Mouse (Mus musculus): ENCODE results near the gene Abraxas1. TPM values are rescaled to one million over a fixed set of nuclear protein-coding genes. Genes with fewer than 3 reads are reported as not detected.

The Abraxas1 gene
- 24.1 and 27.5 TPM in 2 replicates for polyA plus RNA-seq (2015; fragmentation: Nextera tagmentation; extraction: Ambion mirVana)

DNA sequence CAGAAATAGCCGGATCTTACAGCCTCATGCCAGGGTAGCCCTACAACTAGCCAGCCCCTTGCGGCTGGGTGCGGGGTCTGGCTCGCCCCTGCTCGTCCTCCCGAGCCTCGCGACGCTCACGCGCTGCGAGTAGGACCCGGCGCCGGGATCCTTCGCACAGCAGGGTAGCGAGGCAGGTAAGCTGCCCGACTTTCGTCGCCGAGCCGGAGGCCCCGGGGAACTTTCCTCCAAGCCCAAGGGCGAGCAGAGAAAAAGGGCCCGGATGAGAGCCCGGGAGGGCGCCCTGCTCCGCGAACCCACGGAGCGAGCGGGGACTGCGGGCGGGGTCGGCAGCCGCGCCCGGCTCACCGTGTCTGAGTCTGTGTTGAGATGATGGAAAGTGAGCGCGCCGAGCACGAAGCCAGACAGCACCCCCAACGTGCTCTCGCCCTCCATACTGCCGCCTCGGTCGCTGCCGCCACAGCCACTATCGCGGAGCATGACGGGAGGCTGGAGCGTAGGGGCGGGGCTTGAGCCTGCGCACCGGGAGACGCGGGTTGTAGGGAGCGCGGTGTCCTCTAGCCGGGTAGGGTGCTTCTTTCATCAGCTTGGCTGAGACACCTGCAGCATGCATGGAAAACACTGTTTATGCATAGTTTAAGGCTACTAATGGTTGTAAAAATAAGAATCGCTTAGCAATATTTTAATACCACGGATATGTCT, at the start of gene Abraxas1:
TSS of gene Abraxas1 (minus strand) at position 483 of the 702 bp plus-strand sequence.
- H3K27ac ChIP-seq (ENCODE audit: low read length), result peak within 1 kb of the TSS; percentile 74
- peak within 1 kb of the TSS; percentile 98 for H3K9ac ChIP-seq (ENCODE audit: low read depth, low read length)
- H3K4me3 ChIP-seq (ENCODE audit: low read length), result peak within 1 kb of the TSS; percentile 83
- no peaks in the 10 kb centered on the region for H3K36me3 ChIP-seq (ENCODE audit: control insufficient read depth, insufficient read depth, low read length)
- peaks cover 3% of the 10 kb centered on the region; the same call in 1 of the 2 replicates for H3K4me1 ChIP-seq (ENCODE audit: control insufficient read depth, insufficient read depth, low read length)
- peak; percentile 97 for ATAC-seq
- H3K27me3 ChIP-seq (replicated peaks; ENCODE audit: control insufficient read depth, insufficient read depth, low read length), result no peaks in the 10 kb centered on the region
- no peaks in the 10 kb centered on the region for H3K9me3 ChIP-seq (ENCODE audit: control insufficient read depth, low read length)
- peak within 1 kb of the TSS; percentile 78 for H3K4me2 ChIP-seq (ENCODE audit: low read depth, low read length)
- under 1% methylated on average over 63 of the region's 63 CpGs for WGBS

DNA sequence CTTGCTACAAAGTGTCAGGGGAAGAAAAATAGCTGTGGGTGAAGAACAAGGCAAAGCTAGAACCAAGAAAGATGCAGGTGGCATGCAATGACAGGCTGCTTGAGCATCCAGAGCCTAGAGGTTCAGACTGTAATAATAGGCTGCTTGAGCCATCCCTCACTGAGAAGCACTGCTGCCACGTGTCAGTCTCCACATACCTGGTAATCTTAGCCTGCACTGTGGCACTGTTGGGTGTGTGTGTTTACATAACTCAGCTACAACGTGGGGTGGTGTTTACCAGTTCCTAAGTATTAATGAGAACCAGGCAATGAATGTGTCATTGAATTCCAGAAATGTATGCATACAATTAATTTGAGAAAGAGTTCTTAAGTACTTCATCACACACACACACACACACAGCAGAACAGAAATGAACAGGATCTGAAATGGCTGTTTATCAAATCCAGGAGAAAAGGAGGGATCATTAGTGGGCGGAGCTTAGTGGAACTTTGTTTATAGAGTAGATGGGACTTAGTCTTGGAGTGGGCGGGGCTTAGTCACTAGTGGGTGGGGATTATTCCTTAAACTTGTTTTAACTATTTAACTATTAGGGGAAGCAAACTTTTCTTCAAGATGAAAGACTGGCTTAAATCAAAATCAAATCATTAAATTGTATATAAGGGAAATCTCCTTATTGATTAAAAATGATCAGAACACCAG, 48.6 kb upstream of the Abraxas1 start:
- Histone ChIP-seq H3K4me3 (ENCODE audit: low read length) (no peak overlapping the region), H3K9me3 (ENCODE audit: control insufficient read depth, low read length) (no peaks in the 10 kb centered on the region), H3K36me3 (ENCODE audit: control insufficient read depth, insufficient read depth, low read length) (no peaks in the 10 kb centered on the region), H3K4me1 (ENCODE audit: control insufficient read depth, insufficient read depth, low read length) (peaks cover 14% of the 10 kb centered on the region; the same call in 1 of the 2 replicates), H3K4me2 (ENCODE audit: low read depth, low read length) (no peak overlapping the region), H3K27me3 (replicated peaks; ENCODE audit: control insufficient read depth, insufficient read depth, low read length) (no peaks in the 10 kb centered on the region), H3K27ac (ENCODE audit: low read length) (no peak overlapping the region), H3K9ac (ENCODE audit: low read depth, low read length) (no peak overlapping the region)
- no peak for ATAC-seq
- 50% methylated on average over 4 of the region's 4 CpGs for WGBS

DNA sequence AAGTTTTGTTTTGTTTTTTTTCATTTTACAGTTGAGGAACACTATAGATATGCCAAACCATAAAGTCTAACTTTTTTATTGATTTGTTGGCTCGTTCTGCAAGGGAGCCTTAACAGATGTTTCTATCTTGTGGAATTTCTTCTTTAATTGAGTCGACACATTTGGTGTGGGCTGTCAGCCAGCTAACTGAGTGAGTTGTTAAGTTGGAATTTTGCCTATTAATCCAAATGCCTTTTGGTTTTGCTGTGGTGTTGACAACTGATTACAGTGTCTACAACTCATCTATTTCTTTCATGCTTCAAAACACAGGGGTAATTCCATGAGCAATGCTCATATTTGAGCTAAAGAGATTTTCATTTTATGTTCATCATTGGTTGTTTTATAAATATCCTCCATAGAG, 45.4 kb upstream of the Abraxas1 start:
- Histone ChIP-seq H3K4me3 (ENCODE audit: low read length) (no peak overlapping the region), H3K27ac (ENCODE audit: low read length) (no peak overlapping the region), H3K36me3 (ENCODE audit: control insufficient read depth, insufficient read depth, low read length) (no peaks in the 10 kb centered on the region), H3K4me2 (ENCODE audit: low read depth, low read length) (no peak overlapping the region), H3K9me3 (ENCODE audit: control insufficient read depth, low read length) (no peaks in the 10 kb centered on the region), H3K9ac (ENCODE audit: low read depth, low read length) (no peak overlapping the region), H3K27me3 (replicated peaks; ENCODE audit: control insufficient read depth, insufficient read depth, low read length) (no peaks in the 10 kb centered on the region), H3K4me1 (ENCODE audit: control insufficient read depth, insufficient read depth, low read length) (peaks cover 19% of the 10 kb centered on the region)
- ATAC-seq, result no peak
- 35% methylated on average over 2 of the region's 2 CpGs for WGBS

DNA sequence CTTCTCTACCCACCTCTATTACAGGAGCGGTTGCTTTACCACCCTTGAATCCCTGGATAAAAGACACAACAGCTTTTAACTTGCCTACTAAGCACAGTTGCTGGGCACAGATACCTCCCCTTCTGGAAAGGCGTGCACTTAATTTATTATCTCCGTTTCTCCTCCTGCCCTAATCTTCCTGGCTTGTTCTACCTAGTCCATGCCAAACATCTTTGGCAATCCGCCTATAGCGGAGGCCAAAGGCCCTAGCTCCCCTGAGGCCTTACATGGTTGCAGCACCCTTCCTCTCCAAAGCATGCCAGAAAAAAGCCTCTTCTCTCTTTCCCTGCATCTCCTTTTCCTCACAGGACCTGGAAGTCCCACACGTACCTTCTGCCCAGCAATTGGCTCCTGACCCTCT, 43.7 kb upstream of the Abraxas1 start:
- no peaks in the 10 kb centered on the region for H3K36me3 ChIP-seq (ENCODE audit: control insufficient read depth, insufficient read depth, low read length)
- H3K4me2 ChIP-seq (ENCODE audit: low read depth, low read length), result no peak overlapping the region
- no peak overlapping the region for H3K4me3 ChIP-seq (ENCODE audit: low read length)
- H3K27ac ChIP-seq (ENCODE audit: low read length), result no peak overlapping the region; the same call in 1 of the 2 replicates
- ATAC-seq, result peak; percentile 4; the same call in 1 of the 2 replicates
- no peak overlapping the region for H3K9ac ChIP-seq (ENCODE audit: low read depth, low read length)
- H3K27me3 ChIP-seq (replicated peaks; ENCODE audit: control insufficient read depth, insufficient read depth, low read length), result no peaks in the 10 kb centered on the region
- peaks cover 27% of the 10 kb centered on the region for H3K4me1 ChIP-seq (ENCODE audit: control insufficient read depth, insufficient read depth, low read length)
- no peaks in the 10 kb centered on the region for H3K9me3 ChIP-seq (ENCODE audit: control insufficient read depth, low read length)
- WGBS, result 75% methylated on average over 6 of the region's 6 CpGs

DNA sequence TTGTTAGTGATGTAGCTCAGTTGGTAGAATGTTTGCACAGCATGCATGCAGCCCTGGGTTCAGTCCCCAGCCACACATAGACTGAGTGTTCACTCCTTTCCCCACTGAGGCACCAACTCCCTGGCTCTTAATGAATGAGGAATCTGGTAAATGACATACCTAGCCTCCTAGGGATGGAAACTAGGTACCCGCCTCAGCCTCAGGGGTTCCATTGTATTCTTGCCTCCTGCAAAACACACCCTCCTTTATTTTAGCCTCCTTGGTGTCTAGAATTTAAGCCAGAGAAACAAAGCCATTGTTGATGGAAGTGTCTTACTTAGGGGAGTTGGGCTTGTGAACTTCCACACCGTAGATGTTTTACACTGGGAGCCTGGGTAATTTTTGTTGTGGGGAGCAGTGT, 42.3 kb upstream of the Abraxas1 start:
- WGBS, result 79% methylated on average over 2 of the region's 2 CpGs
- H3K4me1 ChIP-seq (ENCODE audit: control insufficient read depth, insufficient read depth, low read length), result peaks cover 20% of the 10 kb centered on the region
- H3K27me3 ChIP-seq (replicated peaks; ENCODE audit: control insufficient read depth, insufficient read depth, low read length), result no peaks in the 10 kb centered on the region
- H3K4me3 ChIP-seq (ENCODE audit: low read length), result no peak overlapping the region
- no peak overlapping the region for H3K4me2 ChIP-seq (ENCODE audit: low read depth, low read length)
- no peak overlapping the region for H3K27ac ChIP-seq (ENCODE audit: low read length)
- no peak overlapping the region for H3K9ac ChIP-seq (ENCODE audit: low read depth, low read length)
- H3K9me3 ChIP-seq (ENCODE audit: control insufficient read depth, low read length), result no peaks in the 10 kb centered on the region
- no peak for ATAC-seq
- H3K36me3 ChIP-seq (ENCODE audit: control insufficient read depth, insufficient read depth, low read length), result no peaks in the 10 kb centered on the region

DNA sequence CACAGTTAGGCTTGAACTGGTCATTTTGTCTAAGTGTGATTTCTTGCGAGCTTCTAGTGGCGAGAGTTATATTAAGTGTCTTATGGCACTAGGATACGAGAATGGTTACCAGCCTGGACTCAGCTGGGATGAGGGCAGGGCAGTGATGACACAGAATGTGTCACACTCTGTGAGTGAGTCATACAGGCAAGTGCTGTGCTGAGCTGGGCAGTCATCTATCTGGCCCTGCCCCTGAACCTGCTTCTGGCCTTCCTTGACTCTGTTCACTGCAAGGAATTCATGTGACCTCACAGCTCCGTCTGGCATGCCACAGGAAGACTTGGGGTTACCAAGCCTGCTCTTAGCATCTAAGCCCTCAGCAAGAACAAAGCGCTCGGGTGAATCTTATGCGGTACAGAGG, 41.0 kb upstream of the Abraxas1 start:
- WGBS, result 71% methylated on average over 7 of the region's 7 CpGs
- peak; percentile 88 for ATAC-seq

DNA sequence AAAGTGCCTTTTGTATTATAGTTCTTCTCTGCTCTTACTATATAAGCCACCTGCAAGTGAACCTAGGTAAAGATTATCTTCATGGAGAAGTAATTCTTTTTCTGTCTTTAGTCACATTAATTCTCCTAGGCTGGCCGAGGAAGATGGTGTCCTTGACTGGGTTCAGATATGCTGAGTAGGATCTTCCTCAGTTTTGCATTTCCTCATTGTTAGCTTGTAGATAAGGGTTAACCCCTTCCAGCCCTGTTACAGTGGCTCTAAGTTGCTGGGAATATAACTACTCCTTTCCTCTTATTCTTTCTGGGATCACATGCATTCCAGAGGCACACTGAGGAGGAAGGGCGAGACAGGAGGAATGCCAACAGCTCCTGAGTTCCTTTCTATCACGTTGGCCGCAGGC, 40.4 kb upstream of the Abraxas1 start:
- H3K36me3 ChIP-seq (ENCODE audit: control insufficient read depth, insufficient read depth, low read length), result no peaks in the 10 kb centered on the region
- H3K4me3 ChIP-seq (ENCODE audit: low read length), result no peak overlapping the region
- H3K27me3 ChIP-seq (replicated peaks; ENCODE audit: control insufficient read depth, insufficient read depth, low read length), result no peaks in the 10 kb centered on the region
- ATAC-seq, result peak; percentile 54
- H3K4me2 ChIP-seq (ENCODE audit: low read depth, low read length), result no peak overlapping the region
- H3K9me3 ChIP-seq (ENCODE audit: control insufficient read depth, low read length), result no peaks in the 10 kb centered on the region
- H3K27ac ChIP-seq (ENCODE audit: low read length), result peak overlapping the region; percentile 76
- WGBS, result 46% methylated on average over 4 of the region's 4 CpGs
- peaks cover 20% of the 10 kb centered on the region for H3K4me1 ChIP-seq (ENCODE audit: control insufficient read depth, insufficient read depth, low read length)
- no peak overlapping the region for H3K9ac ChIP-seq (ENCODE audit: low read depth, low read length)

More for the DNA sequence above, 41.0 kb upstream of the Abraxas1 start:
- Histone ChIP-seq H3K4me1 (ENCODE audit: control insufficient read depth, insufficient read depth, low read length) (peaks cover 20% of the 10 kb centered on the region), H3K9ac (ENCODE audit: low read depth, low read length) (no peak overlapping the region), H3K27me3 (replicated peaks; ENCODE audit: control insufficient read depth, insufficient read depth, low read length) (no peaks in the 10 kb centered on the region), H3K9me3 (ENCODE audit: control insufficient read depth, low read length) (no peaks in the 10 kb centered on the region), H3K36me3 (ENCODE audit: control insufficient read depth, insufficient read depth, low read length) (no peaks in the 10 kb centered on the region), H3K27ac (ENCODE audit: low read length) (peak overlapping the region; percentile 76; the same call in 1 of the 2 replicates), H3K4me3 (ENCODE audit: low read length) (no peak overlapping the region), H3K4me2 (ENCODE audit: low read depth, low read length) (no peak overlapping the region)

DNA sequence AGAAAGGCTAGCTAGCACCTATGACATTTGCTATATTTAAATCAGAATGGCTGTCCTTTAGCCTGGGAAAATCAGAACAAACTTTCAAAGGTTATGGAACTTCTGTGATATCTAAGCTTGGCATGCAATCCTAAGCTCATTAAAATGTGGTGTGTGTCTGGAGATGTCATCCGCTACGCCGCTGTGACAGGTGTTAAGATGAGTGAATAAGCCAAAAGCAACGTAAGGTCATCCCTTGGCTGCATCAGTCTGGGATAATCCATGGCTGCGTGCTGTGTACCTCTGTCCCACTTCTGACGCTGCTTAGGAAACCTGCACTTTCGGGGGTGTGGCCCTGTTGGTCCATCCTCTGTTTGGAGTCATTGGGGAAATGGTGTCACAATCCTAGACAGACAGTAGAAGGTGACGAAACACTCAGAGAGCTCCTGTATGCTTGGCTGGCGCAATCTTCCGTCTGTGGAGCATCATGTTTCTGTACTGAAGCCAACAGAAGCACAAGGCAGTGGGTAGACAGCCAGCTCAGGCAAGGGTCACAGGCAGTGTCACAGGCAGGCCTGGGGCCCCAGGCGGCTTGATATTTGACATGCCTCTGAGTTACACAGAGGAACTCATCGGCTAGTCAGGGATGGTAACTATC, 39.8 kb upstream of the Abraxas1 start:
- H3K9me3 ChIP-seq (ENCODE audit: control insufficient read depth, low read length), result no peaks in the 10 kb centered on the region
- H3K27me3 ChIP-seq (replicated peaks; ENCODE audit: control insufficient read depth, insufficient read depth, low read length), result no peaks in the 10 kb centered on the region
- no peak overlapping the region for H3K4me2 ChIP-seq (ENCODE audit: low read depth, low read length)
- H3K4me1 ChIP-seq (ENCODE audit: control insufficient read depth, insufficient read depth, low read length), result peaks cover 15% of the 10 kb centered on the region
- WGBS, result 65% methylated on average over 12 of the region's 12 CpGs
- no peak overlapping the region for H3K4me3 ChIP-seq (ENCODE audit: low read length)
- no peak overlapping the region for H3K9ac ChIP-seq (ENCODE audit: low read depth, low read length)
- peak overlapping the region; percentile 76 for H3K27ac ChIP-seq (ENCODE audit: low read length)
- ATAC-seq, result peak; percentile 33
- H3K36me3 ChIP-seq (ENCODE audit: control insufficient read depth, insufficient read depth, low read length), result no peaks in the 10 kb centered on the region

DNA sequence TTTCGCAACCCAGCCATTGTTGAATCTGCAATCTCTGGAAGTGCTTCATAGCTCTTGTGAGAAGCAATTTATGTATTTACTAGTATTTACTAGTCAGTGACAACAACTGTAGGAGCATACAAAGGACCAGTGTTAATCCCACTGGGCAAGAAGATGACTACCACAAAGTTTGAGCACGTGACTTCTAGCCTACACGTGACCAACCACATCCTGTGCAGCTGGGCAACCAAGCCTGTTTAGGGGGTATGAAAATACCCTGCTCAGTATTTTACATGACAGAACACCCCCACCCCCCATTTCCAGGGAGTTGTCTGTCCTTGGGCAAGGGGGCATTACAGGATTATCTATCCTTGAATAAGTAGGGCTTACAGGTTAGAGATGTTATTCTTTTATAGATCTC, 35.8 kb upstream of the Abraxas1 start:
- Histone ChIP-seq H3K4me3 (ENCODE audit: low read length) (no peak overlapping the region), H3K27ac (ENCODE audit: low read length) (no peak overlapping the region), H3K4me1 (ENCODE audit: control insufficient read depth, insufficient read depth, low read length) (peaks cover 11% of the 10 kb centered on the region), H3K4me2 (ENCODE audit: low read depth, low read length) (no peak overlapping the region), H3K9me3 (ENCODE audit: control insufficient read depth, low read length) (no peaks in the 10 kb centered on the region), H3K36me3 (ENCODE audit: control insufficient read depth, insufficient read depth, low read length) (no peaks in the 10 kb centered on the region), H3K9ac (ENCODE audit: low read depth, low read length) (no peak overlapping the region), H3K27me3 (replicated peaks; ENCODE audit: control insufficient read depth, insufficient read depth, low read length) (no peaks in the 10 kb centered on the region)
- no peak for ATAC-seq
- WGBS, result 87% methylated on average over 3 of the region's 3 CpGs
